Mouse (Mus musculus): ENCODE results near the gene Ephb3.

The Ephb3 gene

GRCm38 (mm10) chr16:21204367-21205092 lies at the start of gene Ephb3:
TSS of gene Ephb3 (plus strand) at chr16:21204755.
- TF ChIP-seq GATA4 (IDR thresholded peaks at IDR 0.05; ENCODE audit: insufficient replicate concordance, low read length), result no peak

- no peak for TF ChIP-seq GATA4 (IDR thresholded peaks at IDR 0.05; ENCODE audit: insufficient replicate concordance, low read length)
Measured at GRCm38 (mm10) chr16:21168730-21169129, 35.8 kb upstream of the Ephb3 start.

- TF ChIP-seq GATA4 (IDR thresholded peaks at IDR 0.05; ENCODE audit: insufficient replicate concordance, low read length), result no peak
Measured at GRCm38 (mm10) chr16:21175236-21175635, 29.3 kb upstream of the Ephb3 start.

DNA sequence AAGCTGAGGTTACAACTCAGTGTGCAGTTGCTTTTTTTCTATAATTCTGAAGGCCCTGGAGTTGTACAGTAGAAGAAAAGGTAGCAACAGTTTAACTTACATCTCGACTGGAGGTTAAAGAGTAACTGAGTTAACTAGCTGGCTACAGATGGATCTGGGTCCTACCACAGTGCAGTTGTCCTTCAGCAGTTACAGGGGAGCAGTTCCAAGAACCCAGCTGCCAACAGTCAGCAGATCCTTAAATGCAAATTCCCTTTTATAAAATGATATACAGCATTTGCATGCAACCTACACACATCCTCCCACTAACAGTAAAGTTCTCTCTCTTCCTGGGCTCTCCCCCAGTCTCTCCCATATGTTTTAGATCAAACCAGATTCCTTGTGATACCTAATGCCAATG lies 22.4 kb upstream of the Ephb3 start:
- no peak for TF ChIP-seq GATA4 (IDR thresholded peaks at IDR 0.05; ENCODE audit: insufficient replicate concordance, low read length)

DNA sequence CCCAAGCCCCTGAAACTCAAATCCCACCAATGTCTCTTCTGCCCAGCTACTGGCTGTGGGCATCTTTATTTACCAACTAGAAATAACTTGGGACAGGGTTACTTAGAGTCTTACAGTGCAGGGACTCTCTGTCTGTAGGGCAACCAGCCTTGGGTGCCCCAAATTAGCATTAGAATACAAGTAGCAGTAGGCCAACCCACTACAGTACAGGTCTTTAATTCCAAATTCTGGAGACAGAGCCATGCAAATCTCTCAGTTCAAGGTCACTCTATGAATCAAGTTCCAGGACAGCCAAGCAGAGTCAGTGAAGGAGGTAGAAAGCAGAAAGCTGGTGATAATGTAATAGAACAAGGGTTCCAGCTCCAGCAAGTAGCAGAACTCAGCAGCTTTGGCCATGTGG lies 19.9 kb upstream of the Ephb3 start:
- TF ChIP-seq GATA4 (IDR thresholded peaks at IDR 0.05; ENCODE audit: insufficient replicate concordance, low read length), result no peak

DNA sequence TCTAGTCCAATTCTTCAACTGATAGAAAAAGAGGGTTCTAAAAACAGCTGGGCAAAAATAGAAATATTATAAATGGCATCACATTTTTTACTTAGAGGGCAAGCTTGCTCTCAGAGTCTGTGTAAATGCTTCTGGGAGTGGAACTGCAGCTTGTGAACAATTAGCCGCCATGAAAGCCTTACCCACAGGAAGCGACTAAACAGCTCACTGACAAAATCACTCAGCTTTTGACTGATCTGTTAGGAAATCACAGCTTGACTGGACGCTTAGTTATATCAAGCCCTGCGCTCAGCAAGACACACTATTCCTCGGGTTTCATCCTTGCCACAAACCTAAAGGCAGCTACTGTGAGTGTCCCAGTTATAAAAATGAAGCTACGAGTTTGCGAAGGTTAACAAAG lies 17.0 kb upstream of the Ephb3 start:
- no peak for TF ChIP-seq GATA4 (IDR thresholded peaks at IDR 0.05; ENCODE audit: insufficient replicate concordance, low read length)

- TF ChIP-seq GATA4 (IDR thresholded peaks at IDR 0.05; ENCODE audit: insufficient replicate concordance, low read length), result no peak
Measured at GRCm38 (mm10) chr16:21188345-21188744, 16.2 kb upstream of the Ephb3 start.

GRCm38 (mm10) chr16:21191569-21191968 lies 13.0 kb upstream of the Ephb3 start:
- no peak for TF ChIP-seq GATA4 (IDR thresholded peaks at IDR 0.05; ENCODE audit: insufficient replicate concordance, low read length)

GRCm38 (mm10) chr16:21192509-21193354 lies 11.8 kb upstream of the Ephb3 start:
- no peak for TF ChIP-seq GATA4 (IDR thresholded peaks at IDR 0.05; ENCODE audit: insufficient replicate concordance, low read length)

- no peak for TF ChIP-seq GATA4 (IDR thresholded peaks at IDR 0.05; ENCODE audit: insufficient replicate concordance, low read length)
Measured at GRCm38 (mm10) chr16:21194182-21194581, 10.4 kb upstream of the Ephb3 start.

- no peak for TF ChIP-seq GATA4 (IDR thresholded peaks at IDR 0.05; ENCODE audit: insufficient replicate concordance, low read length)
Measured at GRCm38 (mm10) chr16:21195260-21195866, 9.2 kb upstream of the Ephb3 start.

DNA sequence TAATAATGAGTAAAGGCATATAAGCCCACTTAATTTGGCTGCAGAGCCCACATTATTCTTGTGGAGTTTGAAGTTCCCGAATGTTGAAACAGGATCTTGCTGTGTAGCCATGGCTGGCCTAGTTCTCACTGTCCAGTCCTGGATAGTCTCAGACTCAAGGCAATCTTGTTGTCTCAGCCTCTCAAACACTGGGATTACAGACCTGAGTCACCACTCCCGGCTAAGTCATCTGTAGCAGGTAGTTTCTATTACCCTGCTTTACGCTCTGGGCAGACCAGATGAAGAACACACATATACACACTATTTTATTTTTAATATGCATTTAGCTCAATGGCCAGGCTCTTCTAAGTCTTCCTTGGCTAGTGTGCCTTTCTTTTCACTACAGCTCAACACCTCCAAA lies 8.0 kb upstream of the Ephb3 start:
- no peak for TF ChIP-seq GATA4 (IDR thresholded peaks at IDR 0.05; ENCODE audit: insufficient replicate concordance, low read length)

GRCm38 (mm10) chr16:21197542-21197941 lies 7.0 kb upstream of the Ephb3 start:
- no peak for TF ChIP-seq GATA4 (IDR thresholded peaks at IDR 0.05; ENCODE audit: insufficient replicate concordance, low read length)

DNA sequence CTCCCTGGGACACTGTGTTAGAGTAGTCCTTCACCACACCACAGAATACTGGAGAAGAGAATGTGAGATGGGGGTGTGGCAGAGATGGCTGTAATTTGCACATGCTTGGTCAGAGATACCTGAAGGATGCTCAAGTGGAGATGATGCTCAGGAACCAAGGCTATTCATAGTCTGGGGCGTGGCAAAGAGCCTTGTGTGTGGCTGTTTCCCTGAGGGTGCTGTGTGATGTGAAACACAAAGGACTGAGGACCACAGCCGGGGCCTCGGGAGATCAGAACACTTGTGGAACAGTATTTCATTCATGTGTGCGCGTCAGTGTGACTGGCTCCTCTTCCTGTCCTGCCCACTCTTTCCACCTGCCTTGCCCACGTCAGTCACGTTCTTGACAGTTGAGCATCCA lies 6.5 kb upstream of the Ephb3 start:
- TF ChIP-seq GATA4 (IDR thresholded peaks at IDR 0.05; ENCODE audit: insufficient replicate concordance, low read length), result no peak

GRCm38 (mm10) chr16:21198529-21198928 lies 6.0 kb upstream of the Ephb3 start:
- TF ChIP-seq GATA4 (IDR thresholded peaks at IDR 0.05; ENCODE audit: insufficient replicate concordance, low read length), result no peak

- TF ChIP-seq GATA4 (IDR thresholded peaks at IDR 0.05; ENCODE audit: insufficient replicate concordance, low read length), result no peak
Measured at GRCm38 (mm10) chr16:21199426-21199825, 5.1 kb upstream of the Ephb3 start.
